Mouse (Mus musculus) hindbrain, embryonic 10.5 days (tissue): ENCODE measurements around the gene Lasp1. TPM values are rescaled to one million over a fixed set of nuclear protein-coding genes. Genes with fewer than 3 reads are reported as not detected.

ENCODE experiments used
- DNase-seq: peaks from one replicate; pipeline ENCODE4 v3.0.0-alpha.2; 2017; ENCODE audit warnings: low spot score
- H3K27ac ChIP-seq: fragments of 300-500 bp; sonication (generic); 2 replicates; pipeline ENCODE4 v1.5.1; 2016; ENCODE audit warnings: mild to moderate bottlenecking, moderate library complexity
- H3K27me3 ChIP-seq: fragments of 300-500 bp; sonication (generic); 2 replicates; pipeline ENCODE4 v1.6.1; 2016; ENCODE audit warnings: mild to moderate bottlenecking; ENCODE audit not compliant: poor library complexity, insufficient read depth, severe bottlenecking
- H3K36me3 ChIP-seq: fragments of 300-500 bp; sonication (generic); 2 replicates; pipeline ENCODE4 v1.6.1; 2016; ENCODE audit warnings: mild to moderate bottlenecking, moderate library complexity
- H3K4me1 ChIP-seq: fragments of 300-500 bp; sonication (generic); replicated peaks from 2 replicates; pipeline ENCODE4 v1.6.1; 2016; ENCODE audit warnings: mild to moderate bottlenecking
- H3K4me3 ChIP-seq: fragments of 300-500 bp; sonication (generic); 2 replicates; pipeline ENCODE4 v1.5.1; 2016; ENCODE audit warnings: mild to moderate bottlenecking, moderate library complexity
- H3K9me3 ChIP-seq: fragments of 300-500 bp; sonication (generic); 2 replicates; pipeline ENCODE4 v1.6.1; 2016; ENCODE audit warnings: mild to moderate bottlenecking, moderate library complexity
- WGBS: fragments of 180-500 bp; shearing (Covaris S2); methylation state at CpG from one replicate; pipeline ENCODE4 v1.1.7; 2016; 5-methylcytosine and 5-hydroxymethylcytosine counted together
- polyA plus RNA-seq: library from polyadenylated mRNA; unstranded; fragments of >200 nt; fragmentation: Nextera tagmentation; extraction: Ambion mirVana; gene quantifications from 2 replicates; pipeline ENCODE4 v1.2.1, GENCODE M21; 2016

The Lasp1 gene
- polyA plus RNA-seq, 1 experiment from 2014 or later, result 90.1 TPM

DNA sequence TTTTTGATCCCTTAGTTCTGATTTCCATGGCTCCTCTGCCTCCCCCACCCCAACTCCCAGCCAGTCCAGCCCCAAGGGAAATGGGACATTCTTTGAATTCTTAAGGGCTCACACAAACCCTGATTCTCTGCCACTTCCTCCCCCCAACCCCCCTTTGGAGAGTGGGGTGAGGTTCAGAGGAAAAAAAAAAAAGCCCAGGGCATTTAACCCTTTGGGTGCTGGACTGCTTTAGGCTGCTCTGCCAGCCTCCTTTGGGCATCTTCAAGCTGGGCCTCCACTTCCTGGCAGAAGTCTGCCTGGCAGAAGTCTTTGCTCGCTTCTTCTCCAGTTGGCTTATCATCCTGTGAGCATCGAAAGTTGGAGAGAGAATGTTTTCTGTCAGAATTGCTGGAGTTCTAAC lies 9.3 kb downstream of the Lasp1 start:
- Histone ChIP-seq H3K4me3 (peak overlapping the region; percentile 14), H3K27me3 (no peaks in the 10 kb centered on the region), H3K27ac (peak overlapping the region; percentile 63), H3K36me3 (peaks cover 33% of the 10 kb centered on the region), H3K9me3 (no peaks in the 10 kb centered on the region), H3K4me1 (peaks cover 91% of the 10 kb centered on the region)
- 71% methylated on average over 2 of the region's 2 CpGs for WGBS
- no peak for DNase-seq

DNA sequence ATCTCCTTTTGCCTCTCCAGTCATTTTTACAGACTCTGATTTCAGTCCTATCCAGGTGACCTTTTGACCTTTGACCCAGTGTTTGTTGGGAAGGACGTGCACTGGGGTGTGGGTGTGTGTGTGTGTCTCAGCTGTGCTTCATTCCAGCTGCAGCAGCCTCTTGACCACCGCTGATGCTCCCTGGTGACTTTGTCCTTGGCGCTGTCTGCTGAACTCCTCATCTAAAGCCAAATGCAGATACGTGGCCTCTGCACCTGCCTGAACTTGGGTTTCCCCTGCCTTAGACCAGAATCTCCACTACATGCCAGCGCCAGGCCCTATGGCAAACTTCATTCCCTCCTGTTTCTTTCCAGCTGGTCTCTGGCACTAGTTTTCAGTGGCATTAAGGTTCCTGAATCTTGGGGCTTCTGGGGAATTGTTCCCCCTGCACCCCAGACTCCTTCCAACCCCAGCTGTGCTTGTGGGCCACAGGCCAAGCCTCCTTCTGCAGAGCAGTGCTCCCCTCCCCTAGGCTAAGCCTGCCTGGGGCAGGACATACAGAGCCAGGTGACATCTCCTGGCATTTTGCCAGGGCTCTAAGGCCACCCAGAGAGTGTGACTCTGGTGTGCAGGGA lies 9.9 kb downstream of the Lasp1 start:
- DNase-seq, result no peak
- Histone ChIP-seq H3K4me3 (no peak overlapping the region), H3K9me3 (no peaks in the 10 kb centered on the region), H3K27ac (peak overlapping the region; percentile 63), H3K36me3 (peaks cover 33% of the 10 kb centered on the region), H3K4me1 (peaks cover 97% of the 10 kb centered on the region), H3K27me3 (no peaks in the 10 kb centered on the region)
- WGBS, result 41% methylated on average over 5 of the region's 5 CpGs

DNA sequence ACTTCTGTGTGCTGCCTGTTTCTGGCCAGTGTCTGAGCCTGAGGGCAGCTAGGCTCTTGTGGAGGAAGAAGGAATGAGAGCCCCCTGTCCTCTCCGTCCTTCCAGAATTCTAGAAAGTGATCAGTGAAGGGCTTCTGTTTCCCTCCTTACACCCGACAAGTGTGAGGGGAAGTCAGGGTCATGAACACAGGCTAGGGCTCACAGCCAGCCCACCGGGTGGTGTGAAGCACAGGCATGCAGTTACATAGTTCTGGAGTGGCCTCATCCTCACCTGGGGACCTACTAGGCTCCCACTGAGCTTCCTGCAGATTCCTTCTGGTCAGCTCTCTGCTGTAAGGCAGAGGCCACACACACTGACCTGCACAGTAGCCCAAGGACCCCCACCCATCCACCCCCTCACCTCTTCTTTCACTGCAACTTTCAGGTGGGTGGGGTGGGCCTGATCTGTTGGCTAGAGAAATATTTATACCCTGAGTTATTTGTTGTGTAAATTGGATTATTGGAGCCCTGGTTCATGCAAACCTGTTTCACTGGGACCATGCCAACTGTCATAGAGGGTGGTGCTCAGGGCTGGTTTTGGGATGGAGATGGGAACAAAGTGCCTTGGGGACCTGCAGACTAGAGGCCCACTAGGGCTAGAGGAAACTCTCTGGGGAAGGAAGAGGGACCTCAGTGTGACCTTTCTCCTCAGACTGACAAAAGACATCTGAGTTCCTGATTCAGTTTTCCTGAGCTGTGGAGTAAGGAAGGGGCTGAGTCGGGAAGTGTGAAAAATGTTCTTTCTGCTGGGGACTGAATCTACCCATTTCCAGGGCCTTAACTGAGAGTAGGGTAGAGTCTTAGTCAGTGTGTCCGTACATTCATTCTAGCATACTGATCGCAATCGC lies 10.7 kb downstream of the Lasp1 start:
- H3K36me3 ChIP-seq, result peaks cover 39% of the 10 kb centered on the region
- DNase-seq, result no peak
- WGBS, result 71% methylated on average over 7 of the region's 7 CpGs

DNA sequence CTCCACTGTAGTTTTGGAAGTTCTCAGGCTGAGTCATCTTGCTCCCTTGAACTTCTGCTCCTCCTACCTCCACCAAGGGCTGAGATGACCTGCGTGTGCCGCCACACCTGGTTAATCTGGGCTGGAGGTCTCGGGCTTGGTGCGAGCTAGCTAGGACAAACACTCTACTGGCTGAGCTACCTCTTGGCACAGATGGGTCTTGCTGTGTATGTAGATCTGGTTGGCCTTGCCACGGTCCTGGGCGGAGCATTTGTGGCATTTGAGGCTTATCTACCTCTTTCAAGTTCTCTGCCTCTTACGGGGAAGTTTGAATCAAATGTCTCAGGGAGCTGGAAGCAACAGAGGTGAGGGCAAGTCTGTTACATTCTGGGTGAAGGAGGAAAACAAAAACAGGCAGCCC lies 11.6 kb downstream of the Lasp1 start:
- Histone ChIP-seq H3K9me3 (no peaks in the 10 kb centered on the region), H3K4me1 (peaks cover 97% of the 10 kb centered on the region), H3K4me3 (no peak overlapping the region), H3K27ac (peak overlapping the region; percentile 17; the same call in 1 of the 2 replicates), H3K27me3 (no peaks in the 10 kb centered on the region), H3K36me3 (peaks cover 47% of the 10 kb centered on the region)
- DNase-seq, result no peak
- 79% methylated on average over 7 of the region's 7 CpGs for WGBS

More for the DNA sequence above, 10.7 kb downstream of the Lasp1 start:
- Histone ChIP-seq H3K4me1 (peaks cover 97% of the 10 kb centered on the region), H3K27ac (peak overlapping the region; percentile 63), H3K27me3 (no peaks in the 10 kb centered on the region), H3K4me3 (no peak overlapping the region), H3K9me3 (no peaks in the 10 kb centered on the region)

DNA sequence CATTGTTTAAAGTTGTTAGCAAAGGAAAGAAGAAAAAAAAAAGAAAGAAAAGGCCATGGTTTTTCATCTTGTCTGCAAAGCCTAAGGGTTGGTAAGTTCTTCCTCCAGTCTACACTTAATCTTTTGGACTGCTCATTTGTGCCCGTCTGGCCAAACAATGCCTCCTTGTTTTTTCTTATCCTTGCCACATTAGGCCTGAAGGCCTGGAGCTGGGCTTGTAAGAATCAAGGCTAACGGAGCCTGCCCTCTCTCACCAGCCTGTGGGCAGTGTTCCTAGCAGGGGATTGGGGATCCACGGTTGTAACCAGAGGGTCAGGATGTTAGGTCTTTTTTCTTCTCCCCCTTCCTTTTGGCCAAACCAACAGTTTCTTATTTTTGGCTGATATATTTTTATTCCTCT lies 12.2 kb downstream of the Lasp1 start:
- peak overlapping the region; percentile 50; the same call in 1 of the 2 replicates for H3K27ac ChIP-seq
- peaks cover 53% of the 10 kb centered on the region for H3K36me3 ChIP-seq
- no peaks in the 10 kb centered on the region for H3K27me3 ChIP-seq
- no peaks in the 10 kb centered on the region for H3K9me3 ChIP-seq
- no peak overlapping the region for H3K4me3 ChIP-seq
- H3K4me1 ChIP-seq, result peaks cover 97% of the 10 kb centered on the region
- WGBS, result 20% methylated on average over 3 of the region's 3 CpGs
- DNase-seq, result no peak

DNA sequence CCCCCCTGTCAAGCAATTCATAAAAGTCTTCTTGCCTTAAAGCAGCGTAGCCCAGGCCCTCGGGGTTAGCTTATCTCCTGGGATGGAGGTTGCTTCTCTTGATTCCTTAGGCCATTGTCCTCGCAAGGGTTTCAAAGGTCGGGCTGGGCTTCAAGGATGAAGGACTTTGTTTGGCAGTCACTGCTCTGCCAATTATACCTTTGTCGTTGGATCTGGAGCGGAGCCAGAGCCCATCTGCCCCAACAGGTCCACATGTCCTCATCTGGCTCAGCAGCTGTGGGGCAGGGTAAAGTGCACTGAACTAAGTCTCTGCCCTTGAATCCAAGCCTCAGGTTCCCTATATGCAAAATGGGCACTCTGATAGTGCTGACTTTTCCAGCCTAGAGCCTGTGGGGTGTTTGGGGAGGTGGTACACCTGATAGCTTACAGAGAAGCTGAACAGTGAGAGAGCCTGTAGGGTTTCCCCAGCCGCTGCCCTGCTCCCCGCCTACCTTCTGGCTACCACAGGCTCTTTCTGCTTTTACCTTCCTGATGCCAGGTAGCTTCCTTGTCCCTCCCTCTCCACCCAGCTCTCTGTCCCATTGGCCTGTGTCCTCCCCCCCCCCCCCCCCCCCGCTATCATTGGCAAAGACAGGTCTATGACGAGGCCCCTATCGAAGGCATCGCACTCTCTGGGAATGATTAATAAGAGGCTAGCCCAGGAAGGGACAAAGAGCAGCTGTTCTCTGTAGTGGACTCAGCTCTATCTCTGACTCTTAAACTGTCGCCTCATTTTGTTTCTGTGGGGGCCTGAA lies 13.0 kb downstream of the Lasp1 start:
- Histone ChIP-seq H3K36me3 (peaks cover 55% of the 10 kb centered on the region), H3K9me3 (no peaks in the 10 kb centered on the region), H3K4me3 (peak overlapping the region; percentile 27), H3K4me1 (peaks cover 97% of the 10 kb centered on the region), H3K27me3 (no peaks in the 10 kb centered on the region), H3K27ac (peak overlapping the region; percentile 90)
- no peak for DNase-seq
- WGBS, result 29% methylated on average over 12 of the region's 13 CpGs

DNA sequence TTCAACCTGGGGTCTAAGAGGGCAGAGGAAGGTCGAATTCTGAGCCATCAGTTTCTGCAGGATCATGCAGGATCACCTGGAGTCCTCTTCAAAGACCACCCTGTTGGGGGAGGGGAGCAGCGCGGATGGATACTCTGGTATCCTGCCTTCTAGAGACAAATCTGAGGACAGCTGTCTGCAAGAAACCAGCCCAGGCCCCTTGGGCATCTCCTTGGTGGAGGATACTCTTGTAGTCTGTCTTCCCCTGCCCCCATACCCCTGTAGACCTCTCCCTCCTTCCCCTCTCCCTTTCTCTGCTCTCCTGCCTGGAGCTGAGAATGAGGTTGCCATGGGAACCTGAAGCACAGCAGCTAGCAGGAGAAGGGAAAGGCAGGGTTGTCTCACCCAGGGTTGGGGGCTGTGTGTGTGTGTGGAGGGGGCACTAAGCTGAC lies 13.7 kb downstream of the Lasp1 start:
- peaks cover 47% of the 10 kb centered on the region for H3K36me3 ChIP-seq

DNA sequence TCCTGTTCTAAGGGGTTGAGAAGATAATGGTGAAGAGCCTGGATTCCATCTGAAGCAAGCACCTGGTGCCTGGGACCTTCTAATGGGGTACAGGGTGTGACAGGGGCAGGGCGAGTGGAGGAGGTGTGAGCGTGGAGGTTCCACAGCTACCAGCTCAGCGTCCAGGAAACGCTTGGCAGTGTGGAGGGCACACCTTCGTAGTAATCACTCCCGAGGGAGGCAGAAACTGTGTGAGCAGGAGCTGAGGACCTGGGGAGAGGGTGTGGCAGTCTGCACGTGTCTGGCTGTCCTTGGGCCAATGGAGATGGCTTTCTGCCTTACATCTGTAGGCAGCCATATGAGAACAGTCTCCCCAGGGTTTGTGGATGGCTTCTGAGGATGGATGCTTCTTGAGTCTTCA lies 14.3 kb downstream of the Lasp1 start:
- Histone ChIP-seq H3K4me3 (peak overlapping the region; percentile 27), H3K27ac (peak overlapping the region; percentile 90), H3K9me3 (no peaks in the 10 kb centered on the region), H3K27me3 (no peaks in the 10 kb centered on the region), H3K4me1 (peaks cover 99% of the 10 kb centered on the region), H3K36me3 (peaks cover 45% of the 10 kb centered on the region)
- DNase-seq, result no peak
- 60% methylated on average over 7 of the region's 7 CpGs for WGBS

More for the DNA sequence above, 13.7 kb downstream of the Lasp1 start:
- peak overlapping the region; percentile 27 for H3K4me3 ChIP-seq
- H3K27me3 ChIP-seq, result no peaks in the 10 kb centered on the region
- peak overlapping the region; percentile 90 for H3K27ac ChIP-seq
- H3K9me3 ChIP-seq, result no peaks in the 10 kb centered on the region
- H3K4me1 ChIP-seq, result peaks cover 99% of the 10 kb centered on the region
- WGBS, result 23% methylated on average over 3 of the region's 3 CpGs
- DNase-seq, result peak; percentile 68

DNA sequence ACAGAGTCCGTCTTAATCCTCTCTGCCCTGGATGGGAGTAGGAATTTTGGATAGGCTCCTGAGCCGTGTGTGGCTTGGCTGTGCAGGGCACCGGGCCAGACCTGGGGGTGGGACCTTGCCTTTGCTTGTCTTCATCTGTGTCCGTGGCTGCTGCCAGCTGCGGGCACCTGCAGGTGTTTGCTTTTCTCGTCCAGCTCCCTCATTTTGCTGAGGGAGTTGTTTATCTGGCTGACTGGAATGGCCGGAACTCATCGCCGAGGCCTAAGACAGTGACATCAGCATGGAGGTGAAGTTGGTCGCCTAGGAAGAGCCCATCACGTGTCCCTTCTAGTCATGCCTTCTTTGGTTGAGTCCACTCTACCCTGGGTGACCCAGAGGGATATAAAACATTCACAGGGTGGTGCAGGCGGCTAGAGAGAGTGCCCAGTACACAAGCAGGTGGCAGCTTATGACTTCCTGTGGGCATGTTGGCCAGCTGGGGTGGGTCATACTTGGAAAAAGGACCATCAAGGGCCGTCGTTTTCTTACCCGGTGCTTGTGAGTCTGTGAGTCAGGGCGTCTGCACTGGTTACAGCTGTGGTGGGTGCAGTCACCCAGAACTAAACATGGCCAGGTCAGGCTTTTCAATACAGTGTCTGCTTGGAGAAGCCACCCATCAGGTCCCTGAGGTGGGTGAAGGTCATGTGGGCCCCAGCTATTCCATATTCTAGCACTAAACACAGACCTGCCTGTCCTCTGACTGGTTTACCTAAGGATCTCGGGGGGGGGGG lies 15.1 kb downstream of the Lasp1 start:
- Histone ChIP-seq H3K27ac (peak overlapping the region; percentile 90), H3K27me3 (no peaks in the 10 kb centered on the region), H3K4me1 (peaks cover 99% of the 10 kb centered on the region), H3K4me3 (no peak overlapping the region), H3K9me3 (no peaks in the 10 kb centered on the region), H3K36me3 (peaks cover 38% of the 10 kb centered on the region)
- WGBS, result 86% methylated on average over 17 of the region's 17 CpGs
- DNase-seq, result no peak

DNA sequence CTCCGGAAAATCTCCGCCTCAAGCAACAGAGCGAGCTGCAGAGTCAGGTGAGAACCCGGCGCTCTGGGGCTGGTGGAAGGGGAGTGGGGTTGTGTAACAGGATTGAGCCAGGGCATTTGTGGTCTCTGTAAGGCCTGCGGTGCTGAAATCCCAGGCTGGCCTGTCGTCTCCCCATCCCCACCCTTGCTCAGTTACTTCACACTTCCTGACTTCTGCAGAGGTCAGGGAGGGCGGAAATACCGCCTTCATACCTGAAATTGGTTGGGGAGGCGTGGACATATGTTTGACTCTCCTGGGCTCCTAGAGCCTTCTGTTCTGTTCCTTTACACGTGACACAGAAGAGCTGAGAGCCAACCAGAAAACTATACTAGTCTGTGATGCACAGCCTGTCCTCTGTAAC lies 16.9 kb downstream of the Lasp1 start:
- WGBS, result 70% methylated on average over 11 of the region's 11 CpGs
- no peak for DNase-seq
- Histone ChIP-seq H3K27me3 (no peaks in the 10 kb centered on the region), H3K36me3 (peaks cover 35% of the 10 kb centered on the region), H3K4me1 (peaks cover 95% of the 10 kb centered on the region), H3K27ac (peak overlapping the region; percentile 60), H3K9me3 (no peaks in the 10 kb centered on the region), H3K4me3 (no peak overlapping the region)

DNA sequence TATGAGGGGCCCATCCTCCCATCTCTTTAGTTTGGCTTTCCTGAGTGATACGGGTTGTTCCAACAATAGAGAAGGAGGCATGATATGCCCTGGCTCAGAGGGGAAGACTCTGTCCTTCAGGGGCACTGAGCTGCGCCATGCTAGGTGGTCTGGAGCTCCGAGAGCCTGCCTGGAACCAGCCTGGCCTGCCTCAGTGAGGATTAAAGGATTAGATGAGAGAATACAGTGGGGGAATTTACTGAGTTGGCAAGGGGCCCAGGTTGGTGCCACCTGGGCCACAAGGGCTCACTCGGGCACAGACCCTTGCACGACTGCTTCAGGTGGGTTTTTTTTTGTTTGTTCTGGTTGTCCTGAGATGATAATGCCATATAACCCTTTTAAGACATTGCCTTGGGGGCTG lies 17.4 kb downstream of the Lasp1 start:
- H3K4me1 ChIP-seq, result peaks cover 95% of the 10 kb centered on the region
- peaks cover 38% of the 10 kb centered on the region for H3K36me3 ChIP-seq
- no peaks in the 10 kb centered on the region for H3K9me3 ChIP-seq
- peak overlapping the region; percentile 57; the same call in 1 of the 2 replicates for H3K27ac ChIP-seq
- DNase-seq, result no peak
- H3K27me3 ChIP-seq, result no peaks in the 10 kb centered on the region
- no peak overlapping the region for H3K4me3 ChIP-seq
- WGBS, result 80% methylated on average over 5 of the region's 5 CpGs

DNA sequence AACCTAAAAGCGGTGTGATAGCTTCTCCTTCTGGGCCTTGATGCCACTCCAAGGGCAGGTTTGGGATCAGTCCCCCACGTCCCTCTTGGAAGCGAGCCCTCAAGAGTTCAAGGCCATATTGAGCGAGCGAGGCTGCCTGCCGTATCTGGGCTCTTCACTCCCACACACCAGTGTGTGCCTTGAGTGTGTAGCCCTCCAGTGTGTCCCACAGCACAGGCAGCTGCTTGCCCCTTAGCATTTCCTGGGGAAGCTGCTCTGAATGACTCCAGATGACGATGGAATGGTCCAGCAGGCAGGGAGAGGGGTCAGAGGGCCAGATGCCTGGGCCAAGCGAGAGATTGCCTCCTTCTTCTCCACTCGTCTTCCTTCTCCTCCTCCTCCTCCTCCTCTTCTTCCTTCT lies 18.1 kb downstream of the Lasp1 start:
- no peak for DNase-seq
- Histone ChIP-seq H3K9me3 (no peaks in the 10 kb centered on the region), H3K27ac (peak overlapping the region; percentile 91), H3K27me3 (no peaks in the 10 kb centered on the region), H3K36me3 (peaks cover 43% of the 10 kb centered on the region), H3K4me1 (peaks cover 92% of the 10 kb centered on the region), H3K4me3 (no peak overlapping the region)
- 50% methylated on average over 9 of the region's 9 CpGs for WGBS
